Mouse (Mus musculus) cerebellum, adult 2 months (tissue): ENCODE results near the gene Cars2. TPM values are rescaled to one million over a fixed set of nuclear protein-coding genes. Genes with fewer than 3 reads are reported as not detected.
"Not testable (repeated sequence)": the region's sequence is repeated elsewhere in the genome, so short reads cannot be mapped to it uniquely, and the experiment has no call there.

Source experiments
- DNase-seq, 2 experiments: peaks; one replicate each; pipeline ENCODE4 v3.0.0; 2021
- H3K27ac ChIP-seq: fragments of 200-500 bp; 2 replicates; pipeline ENCODE4 v1.5.1; 2012; ENCODE audit warnings: low read length, control low read depth, inconsistent platforms; ENCODE audit not compliant: insufficient read depth
- H3K27me3 ChIP-seq: fragments of 200-500 bp; 2 replicates; pipeline ENCODE4 v1.6.1; 2012; ENCODE audit warnings: inconsistent platforms, mild to moderate bottlenecking, low read length, moderate library complexity; ENCODE audit not compliant: control insufficient read depth, insufficient read depth
- H3K4me1 ChIP-seq: fragments of 200-500 bp; 2 replicates; pipeline ENCODE4 v1.6.1; 2011; ENCODE audit warnings: low read length; ENCODE audit not compliant: control insufficient read depth, insufficient read depth
- H3K4me3 ChIP-seq: fragments of 200-500 bp; replicated peaks from 2 replicates; pipeline ENCODE3; 2011; ENCODE audit warnings: mild to moderate bottlenecking, low read depth, low read length, control low read depth; ENCODE audit not compliant: insufficient read depth
- CTCF ChIP-seq: fragments of 200-500 bp; IDR thresholded peaks from 2 replicates; pipeline ENCODE4 v1.5.1; 2011; ENCODE audit warnings: low read depth, mild to moderate bottlenecking, control low read depth, low read length, moderate library complexity, borderline replicate concordance; ENCODE audit not compliant: insufficient read depth
- POLR2A ChIP-seq: fragments of 200-500 bp; IDR thresholded peaks from 2 replicates; pipeline ENCODE4 v1.6.1; 2011; ENCODE audit warnings: low read length, control low read depth, borderline replicate concordance; ENCODE audit not compliant: insufficient read depth
- WGBS: fragments of 180-500 bp; shearing (Covaris S2); methylation state at CpG from one replicate; pipeline ENCODE4 v1.1.7; 2018; 5-methylcytosine and 5-hydroxymethylcytosine counted together
- polyA plus RNA-seq: library from polyadenylated mRNA; depleted of rRNA; stranded (reverse); fragments of >200 nt; gene quantifications from 2 replicates; pipeline ENCODE4 v1.2.3, GENCODE M21; 2012

Gene Cars2
- polyA plus RNA-seq, 1 experiment, result 27.4 TPM

- Histone ChIP-seq H3K4me3 (no peak overlapping the region), H3K4me1 (no peaks in the 10 kb centered on the region; the same call in 1 of the 2 replicates), H3K27ac (no peak overlapping the region), H3K27me3 (no peaks in the 10 kb centered on the region)
- TF ChIP-seq POLR2A, result no peak
- no peak for TF ChIP-seq CTCF
- no peak for DNase-seq
- WGBS, result 85% methylated on average over 10 of the region's 10 CpGs
These were observed 1.8 kb upstream of the Cars2 start for GRCm38 (mm10) chr8:11552390-11552789.

DNA sequence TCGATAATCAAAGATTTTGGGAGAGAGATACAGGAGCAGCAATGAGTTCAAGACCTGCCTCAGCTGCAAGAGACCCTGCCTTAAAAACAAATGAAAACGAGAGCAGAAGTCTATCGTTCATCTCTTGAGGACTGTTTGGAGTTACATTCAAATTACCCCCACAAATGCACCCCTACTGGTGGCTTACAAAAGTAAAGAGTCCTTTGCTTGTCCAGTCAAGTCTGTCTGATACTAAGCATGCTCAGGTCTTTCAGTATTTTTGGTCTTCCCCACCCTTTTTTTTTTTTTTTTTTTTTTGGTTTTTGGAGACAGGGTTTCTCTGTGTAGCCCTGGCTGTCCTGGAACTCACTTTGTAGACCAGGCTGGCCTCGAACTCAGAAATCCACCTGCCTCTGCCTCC, 914 bp upstream of the Cars2 start:
- not testable (repeated sequence) for H3K4me3 ChIP-seq, H3K4me1 ChIP-seq, DNase-seq, H3K27ac ChIP-seq, H3K27me3 ChIP-seq
- 72% methylated on average over 4 of the region's 4 CpGs for WGBS

- peak; percentile 45; the same call in 1 of the 2 replicates for TF ChIP-seq CTCF
- no peak for TF ChIP-seq POLR2A
- Histone ChIP-seq H3K27me3 (no peaks in the 10 kb centered on the region), H3K4me1 (no peaks in the 10 kb centered on the region; the same call in 1 of the 2 replicates), H3K27ac (no peak overlapping the region), H3K4me3 (peak overlapping the region; percentile 35)
- DNase-seq, result peak; percentile 38 to 54
- WGBS, result 12% methylated on average over 7 of the region's 7 CpGs
These were observed 877 bp downstream of the Cars2 start for GRCm38 (mm10) chr8:11549706-11550105.

DNA sequence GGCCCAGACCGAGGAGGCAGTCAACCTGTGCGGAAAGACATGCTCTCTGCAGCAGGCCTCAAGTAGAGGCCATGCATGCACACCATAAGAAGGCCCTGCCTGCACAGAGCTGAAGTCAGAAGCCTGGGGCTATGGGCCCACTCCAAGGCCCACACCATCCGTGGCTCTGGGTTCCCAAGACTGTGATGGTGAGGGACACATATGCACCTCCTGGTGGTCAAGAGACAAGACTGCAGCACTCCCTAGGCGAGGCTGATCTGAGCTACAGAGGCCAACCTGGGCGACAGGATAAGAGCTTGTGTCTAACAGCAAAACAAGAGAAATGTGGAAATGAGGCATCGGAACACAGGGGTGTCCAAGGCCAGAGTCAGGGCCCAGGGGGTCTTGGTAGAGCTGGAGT, 3.5 kb downstream of the Cars2 start:
- Histone ChIP-seq H3K27ac (no peak overlapping the region), H3K4me1 (no peaks in the 10 kb centered on the region), H3K4me3 (no peak overlapping the region), H3K27me3 (no peaks in the 10 kb centered on the region)
- DNase-seq, result no peak
- WGBS, result 65% methylated on average over 6 of the region's 6 CpGs
- TF ChIP-seq CTCF (peak; percentile 31; the same call in 1 of the 2 replicates), POLR2A (no peak)

- Histone ChIP-seq H3K27ac (no peak overlapping the region), H3K4me1 (no peaks in the 10 kb centered on the region), H3K27me3 (no peaks in the 10 kb centered on the region), H3K4me3 (no peak overlapping the region)
- TF ChIP-seq POLR2A (no peak), CTCF (peak; percentile 76)
- WGBS, result 46% methylated on average over 3 of the region's 3 CpGs
- peak in 1 of 2 experiments; percentile 60 for DNase-seq
These were observed 6.2 kb downstream of the Cars2 start for GRCm38 (mm10) chr8:11544386-11544785.

GRCm38 (mm10) chr8:11542866-11543265, 7.7 kb downstream of the Cars2 start:
- 86% methylated on average over 4 of the region's 4 CpGs for WGBS
- Histone ChIP-seq H3K27ac (no peak overlapping the region), H3K27me3 (no peaks in the 10 kb centered on the region), H3K4me1 (no peaks in the 10 kb centered on the region), H3K4me3 (no peak overlapping the region)
- no peak for TF ChIP-seq CTCF
- TF ChIP-seq POLR2A, result no peak
- no peak for DNase-seq

DNA sequence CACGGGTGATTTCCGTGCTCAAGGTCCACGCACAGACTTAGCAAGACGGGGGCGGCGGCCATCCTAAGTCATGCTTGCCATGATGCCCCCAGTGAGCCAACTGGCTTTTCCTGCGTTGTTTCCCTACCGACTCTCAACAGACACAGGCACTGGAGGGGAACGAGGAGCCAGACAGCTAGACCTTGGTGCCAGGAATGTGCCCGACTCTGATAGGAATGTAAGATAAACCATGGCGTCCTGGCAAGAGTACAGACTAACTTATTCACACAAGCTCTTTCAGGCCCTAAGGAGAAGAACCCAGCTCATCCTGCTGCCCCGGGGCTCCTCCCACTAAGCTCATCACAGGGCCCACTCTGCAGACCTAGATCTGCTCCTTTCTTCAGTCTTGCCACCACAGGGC, 8.6 kb downstream of the Cars2 start:
- no peaks in the 10 kb centered on the region for H3K27me3 ChIP-seq
- no peaks in the 10 kb centered on the region for H3K4me1 ChIP-seq
- no peak for TF ChIP-seq CTCF
- TF ChIP-seq POLR2A, result no peak
- DNase-seq, result no peak
- WGBS, result 82% methylated on average over 12 of the region's 12 CpGs
- H3K4me3 ChIP-seq, result no peak overlapping the region
- no peak overlapping the region for H3K27ac ChIP-seq

- Histone ChIP-seq H3K4me3 (no peak overlapping the region), H3K4me1 (no peaks in the 10 kb centered on the region), H3K27me3 (no peaks in the 10 kb centered on the region), H3K27ac (no peak overlapping the region)
- WGBS, result 91% methylated on average over 8 of the region's 8 CpGs
- no peak for DNase-seq
- TF ChIP-seq CTCF (no peak), POLR2A (no peak)
These were observed 10.4 kb downstream of the Cars2 start for GRCm38 (mm10) chr8:11540182-11540581.
